Mouse (Mus musculus): Measurements from ENCODE around the gene Myl12a. TPM values are rescaled to one million over a fixed set of nuclear protein-coding genes. Genes with fewer than 3 reads are reported as not detected.

The Myl12a gene
- total RNA-seq (2012; rRNA removed), result 344 and 460 TPM in 2 replicates

GRCm38 (mm10) chr17:71002744-71003094 lies at the start of gene Myl12a:
Gene Myl12a (minus strand): TSS chr17:71002878.
- H3K4me1 ChIP-seq (ENCODE audit: control insufficient read depth in 2 of 2, insufficient read depth in 2 of 2, low read length in 2 of 2, poor library complexity in 1 of 2), result peaks cover 8 to 10% of the 10 kb centered on the region in 2 experiments; a peak in 3 of 4 replicates
- peak within 1 kb of the TSS; percentile 96 for H3K27ac ChIP-seq (ENCODE audit: insufficient read depth, low read depth, low read length, poor library complexity, severe bottlenecking)
- no peaks in the 10 kb centered on the region; the same call in 1 of the 2 replicates for H3K36me3 ChIP-seq (ENCODE audit: control insufficient read depth, insufficient read depth, low read length, poor library complexity, severe bottlenecking)
- peak within 1 kb of the TSS; percentile 99 for H3K9ac ChIP-seq (ENCODE audit: insufficient read depth, low read depth, low read length, poor library complexity, severe bottlenecking)
- in situ Hi-C loops (cut with MboI; ENCODE audit: low sequenced_read_pairs in 2 of 2, unreplicated experiment in 2 of 2), result no loop called here
- no peak for DNase-seq (ENCODE audit: low read depth, low spot score)
- H3K9me3 ChIP-seq (ENCODE audit: control insufficient read depth, insufficient read depth, low read depth, low read length), result no peaks in the 10 kb centered on the region
- TF ChIP-seq ZNF384 (IDR thresholded peaks at IDR 0.05; ENCODE audit: low read depth, low read length), result no peak
- TF ChIP-seq HCFC1 (IDR thresholded peaks at IDR 0.05; ENCODE audit: borderline replicate concordance, insufficient read depth, low read length), result no peak
- TF ChIP-seq MAFK (IDR thresholded peaks at IDR 0.05; ENCODE audit: insufficient read depth, low read depth, low read length), result no peak
- TF ChIP-seq ZC3H11A (IDR thresholded peaks at IDR 0.05; ENCODE audit: borderline replicate concordance, low read depth, low read length), result no peak
- TF ChIP-seq CHD2 (IDR thresholded peaks at IDR 0.05; ENCODE audit: low read depth, low read length), result no peak
- peak within 1 kb of the TSS; percentile 64 to 98 for H3K4me3 ChIP-seq (ENCODE audit: insufficient read depth in 1 of 2, low read depth in 1 of 2, low read length in 2 of 2, poor library complexity in 1 of 2, severe bottlenecking in 1 of 2)

GRCm38 (mm10) chr17:71049292-71049691 lies 46.6 kb upstream of the Myl12a start:
- no peak overlapping the region for H3K4me3 ChIP-seq (ENCODE audit: insufficient read depth in 1 of 2, low read depth in 1 of 2, low read length in 2 of 2, poor library complexity in 1 of 2, severe bottlenecking in 1 of 2)
- TF ChIP-seq HCFC1 (IDR thresholded peaks at IDR 0.05; ENCODE audit: borderline replicate concordance, insufficient read depth, low read length), result no peak
- no peak for TF ChIP-seq ZC3H11A (IDR thresholded peaks at IDR 0.05; ENCODE audit: borderline replicate concordance, low read depth, low read length)
- no peak for TF ChIP-seq MAFK (IDR thresholded peaks at IDR 0.05; ENCODE audit: insufficient read depth, low read depth, low read length)
- no peak for DNase-seq (ENCODE audit: low read depth, low spot score)
- no peaks in the 10 kb centered on the region for H3K4me1 ChIP-seq (ENCODE audit: control insufficient read depth in 2 of 2, insufficient read depth in 2 of 2, low read length in 2 of 2, poor library complexity in 1 of 2)
- no peak overlapping the region for H3K27ac ChIP-seq (ENCODE audit: insufficient read depth, low read depth, low read length, poor library complexity, severe bottlenecking)
- in situ Hi-C loops (cut with MboI; ENCODE audit: low sequenced_read_pairs in 2 of 2, unreplicated experiment in 2 of 2), result no loop called here
- no peaks in the 10 kb centered on the region for H3K9me3 ChIP-seq (ENCODE audit: control insufficient read depth, insufficient read depth, low read depth, low read length)
- H3K9ac ChIP-seq (ENCODE audit: insufficient read depth, low read depth, low read length, poor library complexity, severe bottlenecking), result no peak overlapping the region
- no peaks in the 10 kb centered on the region for H3K36me3 ChIP-seq (ENCODE audit: control insufficient read depth, insufficient read depth, low read length, poor library complexity, severe bottlenecking)

- H3K27ac ChIP-seq (ENCODE audit: insufficient read depth, low read depth, low read length, poor library complexity, severe bottlenecking), result no peak overlapping the region
- H3K9me3 ChIP-seq (ENCODE audit: control insufficient read depth, insufficient read depth, low read depth, low read length), result no peaks in the 10 kb centered on the region
- in situ Hi-C loops (cut with MboI; ENCODE audit: low sequenced_read_pairs in 2 of 2, unreplicated experiment in 2 of 2), result no loop called here
- no peaks in the 10 kb centered on the region for H3K36me3 ChIP-seq (ENCODE audit: control insufficient read depth, insufficient read depth, low read length, poor library complexity, severe bottlenecking)
- H3K9ac ChIP-seq (ENCODE audit: insufficient read depth, low read depth, low read length, poor library complexity, severe bottlenecking), result no peak overlapping the region
- no peak overlapping the region for H3K4me3 ChIP-seq (ENCODE audit: insufficient read depth in 1 of 2, low read depth in 1 of 2, low read length in 2 of 2, poor library complexity in 1 of 2, severe bottlenecking in 1 of 2)
- H3K4me1 ChIP-seq (ENCODE audit: control insufficient read depth in 2 of 2, insufficient read depth in 2 of 2, low read length in 2 of 2, poor library complexity in 1 of 2), result no peaks in the 10 kb centered on the region
- DNase-seq (ENCODE audit: low read depth, low spot score), result no peak
- no peak for TF ChIP-seq MAFK (IDR thresholded peaks at IDR 0.05; ENCODE audit: insufficient read depth, low read depth, low read length)
- no peak for TF ChIP-seq CHD2 (IDR thresholded peaks at IDR 0.05; ENCODE audit: low read depth, low read length)
- no peak for TF ChIP-seq ZNF384 (IDR thresholded peaks at IDR 0.05; ENCODE audit: low read depth, low read length)
- TF ChIP-seq HCFC1 (IDR thresholded peaks at IDR 0.05; ENCODE audit: borderline replicate concordance, insufficient read depth, low read length), result no peak
- TF ChIP-seq ZC3H11A (IDR thresholded peaks at IDR 0.05; ENCODE audit: borderline replicate concordance, low read depth, low read length), result no peak
These were observed 44.2 kb upstream of the Myl12a start for GRCm38 (mm10) chr17:71046856-71047255.

- Histone ChIP-seq H3K4me1 (ENCODE audit: control insufficient read depth in 2 of 2, insufficient read depth in 2 of 2, low read length in 2 of 2, poor library complexity in 1 of 2) (no peaks in the 10 kb centered on the region), H3K4me3 (ENCODE audit: insufficient read depth in 1 of 2, low read depth in 1 of 2, low read length in 2 of 2, poor library complexity in 1 of 2, severe bottlenecking in 1 of 2) (no peak overlapping the region), H3K9me3 (ENCODE audit: control insufficient read depth, insufficient read depth, low read depth, low read length) (no peaks in the 10 kb centered on the region), H3K27ac (ENCODE audit: insufficient read depth, low read depth, low read length, poor library complexity, severe bottlenecking) (no peak overlapping the region), H3K9ac (ENCODE audit: insufficient read depth, low read depth, low read length, poor library complexity, severe bottlenecking) (no peak overlapping the region), H3K36me3 (ENCODE audit: control insufficient read depth, insufficient read depth, low read length, poor library complexity, severe bottlenecking) (no peaks in the 10 kb centered on the region)
- in situ Hi-C loops (cut with MboI; ENCODE audit: low sequenced_read_pairs in 2 of 2, unreplicated experiment in 2 of 2), result no loop called here
- TF ChIP-seq ZC3H11A (IDR thresholded peaks at IDR 0.05; ENCODE audit: borderline replicate concordance, low read depth, low read length), result no peak
- no peak for TF ChIP-seq CHD2 (IDR thresholded peaks at IDR 0.05; ENCODE audit: low read depth, low read length)
- no peak for TF ChIP-seq ZNF384 (IDR thresholded peaks at IDR 0.05; ENCODE audit: low read depth, low read length)
- no peak for TF ChIP-seq MAFK (IDR thresholded peaks at IDR 0.05; ENCODE audit: insufficient read depth, low read depth, low read length)
- no peak for TF ChIP-seq HCFC1 (IDR thresholded peaks at IDR 0.05; ENCODE audit: borderline replicate concordance, insufficient read depth, low read length)
- no peak for DNase-seq (ENCODE audit: low read depth, low spot score)
These were observed 42.9 kb upstream of the Myl12a start for GRCm38 (mm10) chr17:71045591-71045990.

- no peak for DNase-seq (ENCODE audit: low read depth, low spot score)
- no peak overlapping the region for H3K4me3 ChIP-seq (ENCODE audit: insufficient read depth in 1 of 2, low read depth in 1 of 2, low read length in 2 of 2, poor library complexity in 1 of 2, severe bottlenecking in 1 of 2)
- no peaks in the 10 kb centered on the region for H3K9me3 ChIP-seq (ENCODE audit: control insufficient read depth, insufficient read depth, low read depth, low read length)
- H3K27ac ChIP-seq (ENCODE audit: insufficient read depth, low read depth, low read length, poor library complexity, severe bottlenecking), result no peak overlapping the region
- no peak for TF ChIP-seq MAFK (IDR thresholded peaks at IDR 0.05; ENCODE audit: insufficient read depth, low read depth, low read length)
- no peaks in the 10 kb centered on the region for H3K4me1 ChIP-seq (ENCODE audit: control insufficient read depth in 2 of 2, insufficient read depth in 2 of 2, low read length in 2 of 2, poor library complexity in 1 of 2)
- in situ Hi-C loops (cut with MboI; ENCODE audit: low sequenced_read_pairs in 2 of 2, unreplicated experiment in 2 of 2), result no loop called here
- no peaks in the 10 kb centered on the region for H3K36me3 ChIP-seq (ENCODE audit: control insufficient read depth, insufficient read depth, low read length, poor library complexity, severe bottlenecking)
- no peak overlapping the region for H3K9ac ChIP-seq (ENCODE audit: insufficient read depth, low read depth, low read length, poor library complexity, severe bottlenecking)
These were observed 40.0 kb upstream of the Myl12a start for GRCm38 (mm10) chr17:71042645-71043044.

Measured in ES-E14 (cell line).